Mouse (Mus musculus) liver, adult 2 months (tissue): ENCODE results near the gene Tatdn2. TPM values are rescaled to one million over a fixed set of nuclear protein-coding genes. Genes with fewer than 3 reads are reported as not detected.

Source experiments
- DNase-seq: peaks from one replicate; pipeline ENCODE4 v3.0.0-alpha.2; 2011; ENCODE audit warnings: low read depth, low spot score; ENCODE audit errors: extremely low read depth
- H3K27ac ChIP-seq: fragments of 200-500 bp; replicated peaks from 2 replicates; pipeline ENCODE4 v1.5.1; 2012; ENCODE audit warnings: low read depth, mild to moderate bottlenecking, control low read depth, inconsistent platforms, low read length; ENCODE audit not compliant: insufficient read depth
- H3K27me3 ChIP-seq: fragments of 200-500 bp; 2 replicates; pipeline ENCODE4 v1.6.1; 2012; ENCODE audit warnings: mild to moderate bottlenecking, moderate library complexity, low read length, inconsistent platforms; ENCODE audit not compliant: control insufficient read depth, insufficient read depth
- H3K36me3 ChIP-seq: fragments of 200-500 bp; 2 replicates; pipeline ENCODE4 v1.6.1; 2012; ENCODE audit warnings: low read length, inconsistent platforms; ENCODE audit not compliant: control insufficient read depth, insufficient read depth
- H3K4me1 ChIP-seq: fragments of 200-500 bp; 2 replicates; pipeline ENCODE4 v1.6.1; 2011; ENCODE audit warnings: low read length; ENCODE audit not compliant: control insufficient read depth, insufficient read depth
- H3K4me3 ChIP-seq: fragments of 200-500 bp; 2 replicates; pipeline ENCODE4 v1.5.1; 2011; ENCODE audit warnings: low read depth, mild to moderate bottlenecking, control low read depth, low read length, moderate library complexity; ENCODE audit not compliant: insufficient read depth
- H3K79me2 ChIP-seq: fragments of 200-500 bp; 2 replicates; pipeline ENCODE4 v1.6.1; 2012; ENCODE audit warnings: inconsistent platforms, mild to moderate bottlenecking, low read length, moderate library complexity; ENCODE audit not compliant: control insufficient read depth, insufficient read depth
- H3K9ac ChIP-seq: fragments of 200-500 bp; 2 replicates; pipeline ENCODE4 v1.6.1; 2012; ENCODE audit warnings: low read depth, mild to moderate bottlenecking, control low read depth, inconsistent platforms, low read length
- CTCF ChIP-seq: fragments of 200-500 bp; IDR thresholded peaks from 2 replicates; pipeline ENCODE4 v1.5.1; 2011; ENCODE audit warnings: low read depth, low read length, control low read depth
- POLR2A ChIP-seq: fragments of 200-500 bp; IDR thresholded peaks from 2 replicates; pipeline ENCODE4 v1.6.1; 2011; ENCODE audit warnings: low read length, control low read depth; ENCODE audit not compliant: insufficient read depth; ENCODE audit errors: extremely low read depth
- WGBS: fragments of 180-500 bp; shearing (Covaris S2); methylation state at CpG from one replicate; pipeline ENCODE4 v1.1.7; 2018; 5-methylcytosine and 5-hydroxymethylcytosine counted together
- polyA plus RNA-seq: library from polyadenylated mRNA; depleted of rRNA; stranded (reverse); fragments of >200 nt; gene quantifications from 2 replicates; pipeline ENCODE4 v1.2.3, GENCODE M21; 2012
- total RNA-seq: library from RNA; depleted of rRNA; stranded (reverse); fragments of >200 nt; gene quantifications from 2 replicates; pipeline ENCODE4 v1.2.3, GENCODE M21; 2014

The Tatdn2 gene
- total and polyA plus RNA-seq, 2 experiments, result 15.0 to 15.6 TPM

GRCm38 (mm10) chr6:113719878-113720277 lies 23.0 kb downstream of the Tatdn2 start, which contains the start of gene Ghrl:
Ghrl (minus strand) TSS chr6:113719880.
- peaks cover 15% of the 10 kb centered on the region for H3K36me3 ChIP-seq
- no peak for TF ChIP-seq POLR2A
- TF ChIP-seq CTCF, result no peak
- no peak within 1 kb of the TSS for H3K4me3 ChIP-seq
- H3K4me1 ChIP-seq, result no peaks in the 10 kb centered on the region
- H3K79me2 ChIP-seq, result no peaks in the 10 kb centered on the region
- H3K9ac ChIP-seq, result no peak within 1 kb of the TSS
- H3K27ac ChIP-seq, result no peak within 1 kb of the TSS
- DNase-seq, result no peak
- H3K27me3 ChIP-seq, result no peaks in the 10 kb centered on the region
- WGBS, result 75% methylated on average over 3 of the region's 3 CpGs

- Histone ChIP-seq H3K4me1 (no peaks in the 10 kb centered on the region), H3K4me3 (no peak overlapping the region), H3K27me3 (no peaks in the 10 kb centered on the region), H3K27ac (no peak overlapping the region), H3K9ac (no peak overlapping the region), H3K79me2 (no peaks in the 10 kb centered on the region), H3K36me3 (peaks cover 20% of the 10 kb centered on the region)
- 21% methylated on average over 4 of the region's 4 CpGs for WGBS
- DNase-seq, result peak; percentile 25
- TF ChIP-seq POLR2A (no peak), CTCF (no peak)
These were observed 24.2 kb downstream of the Tatdn2 start for GRCm38 (mm10) chr6:113721061-113721460.

- no peaks in the 10 kb centered on the region for H3K27me3 ChIP-seq
These were observed 31.3 kb downstream of the Tatdn2 start for GRCm38 (mm10) chr6:113728181-113728580.

GRCm38 (mm10) chr6:113731296-113731695 lies 34.4 kb downstream of the Tatdn2 start:
- TF ChIP-seq POLR2A, result no peak
- no peak for TF ChIP-seq CTCF
- Histone ChIP-seq H3K4me3 (no peak overlapping the region), H3K79me2 (no peaks in the 10 kb centered on the region), H3K27ac (no peak overlapping the region), H3K36me3 (peaks cover 75% of the 10 kb centered on the region), H3K4me1 (no peaks in the 10 kb centered on the region; the same call in 1 of the 2 replicates), H3K9ac (no peak overlapping the region), H3K27me3 (no peaks in the 10 kb centered on the region)
- no peak for DNase-seq
- WGBS, result 91% methylated on average over 3 of the region's 3 CpGs

More at GRCm38 (mm10) chr6:113728181-113728580, 31.3 kb downstream of the Tatdn2 start:
- Histone ChIP-seq H3K4me3 (no peak overlapping the region), H3K79me2 (no peaks in the 10 kb centered on the region), H3K27ac (no peak overlapping the region), H3K4me1 (no peaks in the 10 kb centered on the region; the same call in 1 of the 2 replicates), H3K9ac (no peak overlapping the region), H3K36me3 (peaks cover 71% of the 10 kb centered on the region)
- WGBS, result 85% methylated on average over 7 of the region's 7 CpGs
- TF ChIP-seq POLR2A (no peak), CTCF (no peak)
- no peak for DNase-seq

GRCm38 (mm10) chr6:113737318-113738046 lies 40.6 kb downstream of the Tatdn2 start:
- no peak for TF ChIP-seq CTCF
- no peak for TF ChIP-seq POLR2A
- Histone ChIP-seq H3K36me3 (peaks cover 26% of the 10 kb centered on the region), H3K27me3 (no peaks in the 10 kb centered on the region), H3K79me2 (peaks cover 16% of the 10 kb centered on the region; the same call in 1 of the 2 replicates), H3K27ac (no peak overlapping the region), H3K4me3 (no peak overlapping the region), H3K4me1 (no peaks in the 10 kb centered on the region; the same call in 1 of the 2 replicates), H3K9ac (no peak overlapping the region)
- no peak for DNase-seq
- WGBS, result 87% methylated on average over 9 of the region's 9 CpGs
